Mouse (Mus musculus): Measurements from ENCODE around the gene Chrm3.

- TF ChIP-seq CTCF (IDR thresholded peaks at IDR 0.05; ENCODE audit: borderline replicate concordance, extremely low read depth, insufficient read depth, insufficient read length): no peak
- no peak for TF ChIP-seq POLR2A (IDR thresholded peaks at IDR 0.05; ENCODE audit: borderline replicate concordance, extremely low read depth, insufficient read depth, insufficient read length, poor library complexity, severe bottlenecking)
These were observed 120.4 kb downstream of the Chrm3 start for GRCm38 (mm10) chr13:10240238-10240637.

Data from brain, embryonic 14.5 days (tissue).